Mouse (Mus musculus) forebrain, embryonic 14.5 days (tissue): Measurements from ENCODE around the gene Akap13. TPM values are rescaled to one million over a fixed set of nuclear protein-coding genes. Genes with fewer than 3 reads are reported as not detected.
"Not testable (repeated sequence)": the region's sequence is repeated elsewhere in the genome, so short reads cannot be mapped to it uniquely, and the experiment has no call there.

ENCODE experiments used
- ATAC-seq: fragments of 200-750 bp; cut with Nextera tagmentation; 2 replicates; pipeline ENCODE4 v1.8.0; 2017; ENCODE audit warnings: mild to moderate bottlenecking, moderate library complexity
- DNase-seq: peaks from one replicate; pipeline ENCODE4 v3.0.0-alpha.2; 2015; ENCODE audit warnings: low spot score
- H3K27ac ChIP-seq: fragments of 300-500 bp; sonication (generic); 2 replicates; pipeline ENCODE4 v1.5.1; 2014; ENCODE audit warnings: low read depth, mild to moderate bottlenecking, control low read depth, low read length, moderate library complexity
- H3K27me3 ChIP-seq: fragments of 300-500 bp; sonication (generic); replicated peaks from 2 replicates; pipeline ENCODE4 v1.6.1; 2014; ENCODE audit warnings: low read length, control low read depth, mixed read lengths; ENCODE audit not compliant: control insufficient read depth, insufficient read depth
- H3K36me3 ChIP-seq: fragments of 300-500 bp; sonication (generic); 2 replicates; pipeline ENCODE4 v1.6.1; 2014; ENCODE audit warnings: low read length, control low read depth; ENCODE audit not compliant: control insufficient read depth, insufficient read depth
- H3K4me1 ChIP-seq: fragments of 300-500 bp; sonication (generic); 2 replicates; pipeline ENCODE4 v1.6.1; 2014; ENCODE audit warnings: antibody characterized with exemption, low read length, control low read depth; ENCODE audit not compliant: control insufficient read depth, insufficient read depth
- H3K4me2 ChIP-seq: fragments of 300-500 bp; sonication (generic); 2 replicates; pipeline ENCODE4 v1.6.1; 2014; ENCODE audit warnings: mild to moderate bottlenecking, control low read depth, low read length
- H3K4me3 ChIP-seq: fragments of 300-500 bp; sonication (generic); 2 replicates; pipeline ENCODE4 v1.5.1; 2014; ENCODE audit warnings: low read depth, low read length, control low read depth
- H3K9ac ChIP-seq: fragments of 300-500 bp; sonication (generic); 2 replicates; pipeline ENCODE4 v1.6.1; 2014; ENCODE audit warnings: mild to moderate bottlenecking, low read length, control low read depth, moderate library complexity
- H3K9me3 ChIP-seq: fragments of 300-500 bp; sonication (generic); replicated peaks from 2 replicates; pipeline ENCODE4 v1.6.1; 2016; ENCODE audit warnings: low read length, control low read depth, mixed read lengths; ENCODE audit not compliant: control insufficient read depth
- WGBS: fragments of 180-500 bp; shearing (Covaris S2); extraction: QIAGEN DNeasy Blood & Tissue Kit; methylation state at CpG from one replicate; pipeline ENCODE4 v1.1.7; 2014; 5-methylcytosine and 5-hydroxymethylcytosine counted together
- polyA plus RNA-seq: library from polyadenylated mRNA; unstranded; fragments of >200 nt; fragmentation: Nextera tagmentation; extraction: Ambion mirVana; gene quantifications from 2 replicates; pipeline ENCODE4 v1.2.1, GENCODE M21; 2014

The Akap13 gene
- polyA plus RNA-seq, 1 experiment from 2014 or later = 9.8 TPM

DNA sequence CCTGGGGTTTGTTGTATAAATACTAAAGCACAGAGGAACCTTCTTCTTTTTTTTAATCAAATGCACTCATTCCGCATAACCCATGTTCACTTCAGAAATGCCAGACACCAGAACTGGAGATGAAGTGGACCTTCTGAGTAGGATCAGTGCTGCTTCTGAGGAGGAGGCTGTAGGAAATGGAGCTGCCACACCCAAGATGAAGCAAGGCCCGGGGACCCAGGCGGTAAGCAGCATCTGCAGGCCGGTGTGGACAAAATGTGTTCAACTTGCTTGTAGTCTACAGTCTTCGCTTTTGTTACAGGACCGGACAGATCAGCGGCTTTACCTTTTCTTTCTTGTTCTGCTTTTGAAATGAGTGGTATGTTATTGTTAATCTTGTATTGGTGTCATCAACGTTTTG lies 159.5 kb downstream of the Akap13 start:
- H3K27me3 ChIP-seq = no peaks in the 10 kb centered on the region
- no peak overlapping the region for H3K9ac ChIP-seq
- DNase-seq (no peak), ATAC-seq (no peak)
- no peak overlapping the region for H3K4me3 ChIP-seq
- no peaks in the 10 kb centered on the region for H3K4me1 ChIP-seq
- H3K27ac ChIP-seq = no peak overlapping the region
- no peak overlapping the region for H3K4me2 ChIP-seq
- no peaks in the 10 kb centered on the region for H3K9me3 ChIP-seq
- peaks cover 18% of the 10 kb centered on the region; the same call in 1 of the 2 replicates for H3K36me3 ChIP-seq
- 94% methylated on average over 8 of the region's 8 CpGs for WGBS

DNA sequence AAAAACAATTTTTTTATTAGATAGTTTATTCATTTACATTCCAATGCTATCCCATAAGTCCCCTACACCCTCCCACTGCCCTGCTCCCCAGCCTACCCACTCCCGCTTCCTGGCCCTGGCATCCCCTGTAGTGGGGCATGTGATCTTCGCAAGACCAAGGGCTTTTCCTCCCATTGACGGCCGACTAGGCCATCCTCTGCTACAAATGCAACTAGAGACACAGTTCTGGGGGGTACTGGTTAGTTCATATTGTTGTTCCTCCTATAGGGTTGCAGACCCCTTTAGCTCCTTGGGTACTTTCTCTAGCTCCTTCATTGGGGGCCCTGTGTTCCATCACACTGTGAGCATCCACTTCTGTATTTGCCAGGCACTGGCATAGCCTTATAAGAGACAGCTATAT lies 161.9 kb downstream of the Akap13 start:
- 90% methylated on average over 4 of the region's 4 CpGs for WGBS
- H3K9ac ChIP-seq, H3K4me2 ChIP-seq, H3K36me3 ChIP-seq, H3K4me3 ChIP-seq, H3K27ac ChIP-seq, H3K27me3 ChIP-seq, H3K4me1 ChIP-seq, ATAC-seq, DNase-seq, H3K9me3 ChIP-seq: not testable (repeated sequence)

DNA sequence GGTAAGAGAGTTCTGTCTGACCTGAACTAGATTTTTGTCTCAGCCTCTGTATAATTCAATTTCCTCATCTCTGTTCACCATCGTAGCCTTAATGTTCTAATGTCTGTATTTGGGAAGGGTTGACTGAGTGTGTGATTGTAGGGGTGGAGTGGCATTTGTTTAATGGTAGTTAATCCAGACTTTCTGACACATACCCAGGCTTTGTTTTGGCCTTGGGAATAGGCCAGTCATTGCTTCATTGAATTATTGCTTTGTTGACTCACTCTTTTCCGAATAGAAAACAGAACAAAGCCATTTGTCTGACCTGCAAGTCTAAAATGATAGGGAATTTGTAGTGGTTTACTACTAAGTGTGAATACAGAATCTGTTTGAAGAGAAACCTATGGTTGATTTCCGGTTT lies 163.4 kb downstream of the Akap13 start:
- DNase-seq (no peak), ATAC-seq (no peak)
- Histone ChIP-seq H3K27me3 (no peaks in the 10 kb centered on the region), H3K4me2 (no peak overlapping the region), H3K36me3 (no peaks in the 10 kb centered on the region), H3K27ac (no peak overlapping the region), H3K9ac (no peak overlapping the region), H3K4me1 (no peaks in the 10 kb centered on the region), H3K9me3 (no peaks in the 10 kb centered on the region), H3K4me3 (no peak overlapping the region)
- 68% methylated on average over 3 of the region's 3 CpGs for WGBS

DNA sequence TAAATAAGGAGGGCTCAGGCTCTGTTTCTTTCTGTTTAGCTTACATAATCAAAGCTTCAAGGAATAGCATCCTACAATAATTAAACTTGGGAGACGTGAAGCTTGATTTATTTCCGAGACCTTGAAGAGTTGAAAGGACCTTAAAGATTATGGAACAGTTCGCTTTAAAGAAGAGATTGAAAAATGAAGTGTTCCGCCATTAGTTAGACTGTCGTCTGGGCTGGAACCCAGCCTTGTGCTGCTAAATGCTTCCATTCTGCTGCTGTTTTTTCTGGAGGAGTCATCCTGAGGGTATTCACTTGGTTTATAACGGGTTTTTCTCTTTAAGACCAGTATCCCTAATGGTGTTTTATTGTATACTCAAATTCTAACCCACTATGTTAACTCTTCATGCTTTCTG lies 164.5 kb downstream of the Akap13 start:
- H3K36me3 ChIP-seq = no peaks in the 10 kb centered on the region
- H3K4me2 ChIP-seq = no peak overlapping the region
- H3K9ac ChIP-seq = no peak overlapping the region
- WGBS = 72% methylated on average over 6 of the region's 6 CpGs
- no peak overlapping the region for H3K27ac ChIP-seq
- no peak overlapping the region for H3K4me3 ChIP-seq
- DNase-seq = no peak
- no peaks in the 10 kb centered on the region for H3K4me1 ChIP-seq
- H3K9me3 ChIP-seq = no peaks in the 10 kb centered on the region
- no peaks in the 10 kb centered on the region for H3K27me3 ChIP-seq
- no peak for ATAC-seq

DNA sequence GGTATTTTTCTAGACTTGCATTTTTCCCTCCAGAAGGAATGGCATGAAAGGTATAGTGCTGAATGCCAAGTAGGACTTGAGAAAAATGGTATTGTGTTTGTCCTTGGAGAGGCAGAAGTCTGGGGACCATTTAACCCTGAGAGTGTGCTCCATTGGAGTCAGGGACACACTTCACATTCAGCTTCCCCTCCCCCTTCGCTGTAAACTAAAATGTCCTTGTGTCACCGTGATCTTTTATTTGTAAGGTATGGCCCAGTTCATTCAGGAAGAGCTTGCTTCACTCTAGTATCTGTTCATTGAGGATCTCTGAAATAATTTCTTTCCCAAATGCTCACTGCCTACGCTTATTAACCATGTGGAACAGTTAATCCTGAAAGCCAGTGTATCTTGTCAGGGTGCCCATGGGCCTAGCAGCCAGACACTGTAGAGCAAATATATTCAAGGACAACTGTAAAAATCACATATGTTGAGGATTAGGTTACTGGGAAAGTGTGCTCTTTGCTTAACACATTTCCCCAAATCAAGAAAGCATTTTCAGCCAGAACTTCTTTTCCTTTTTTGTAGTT lies 165.1 kb downstream of the Akap13 start:
- Histone ChIP-seq H3K36me3 (no peaks in the 10 kb centered on the region), H3K27me3 (no peaks in the 10 kb centered on the region), H3K9ac (no peak overlapping the region), H3K4me2 (no peak overlapping the region), H3K4me3 (no peak overlapping the region), H3K9me3 (no peaks in the 10 kb centered on the region), H3K27ac (no peak overlapping the region), H3K4me1 (no peaks in the 10 kb centered on the region)
- DNase-seq = no peak
- 84% methylated on average over 3 of the region's 3 CpGs for WGBS
- ATAC-seq = no peak

DNA sequence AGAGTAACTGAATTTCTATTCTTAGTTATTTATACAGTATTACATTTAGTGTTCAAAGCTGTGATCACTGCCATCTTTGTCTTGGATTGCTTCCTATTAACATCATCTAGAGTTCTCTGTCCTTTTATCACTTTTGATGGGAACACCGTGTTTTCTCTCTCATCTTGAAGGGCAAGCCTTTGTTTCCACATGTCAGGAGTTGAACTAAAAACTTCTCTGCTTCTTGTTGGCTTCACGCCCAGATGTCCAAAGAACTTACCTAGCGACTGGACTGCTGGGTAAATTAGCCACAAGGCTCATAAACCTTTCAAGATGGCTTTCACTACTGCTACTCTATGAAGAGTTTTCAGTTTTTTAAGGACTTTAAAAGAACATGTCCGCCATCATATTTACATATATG lies 165.6 kb downstream of the Akap13 start:
- Histone ChIP-seq H3K36me3 (no peaks in the 10 kb centered on the region), H3K9me3 (no peaks in the 10 kb centered on the region), H3K27ac (no peak overlapping the region), H3K4me1 (no peaks in the 10 kb centered on the region), H3K4me3 (no peak overlapping the region), H3K27me3 (no peaks in the 10 kb centered on the region), H3K4me2 (no peak overlapping the region), H3K9ac (no peak overlapping the region)
- WGBS = 58% methylated on average over 4 of the region's 4 CpGs
- DNase-seq = no peak
- no peak for ATAC-seq

DNA sequence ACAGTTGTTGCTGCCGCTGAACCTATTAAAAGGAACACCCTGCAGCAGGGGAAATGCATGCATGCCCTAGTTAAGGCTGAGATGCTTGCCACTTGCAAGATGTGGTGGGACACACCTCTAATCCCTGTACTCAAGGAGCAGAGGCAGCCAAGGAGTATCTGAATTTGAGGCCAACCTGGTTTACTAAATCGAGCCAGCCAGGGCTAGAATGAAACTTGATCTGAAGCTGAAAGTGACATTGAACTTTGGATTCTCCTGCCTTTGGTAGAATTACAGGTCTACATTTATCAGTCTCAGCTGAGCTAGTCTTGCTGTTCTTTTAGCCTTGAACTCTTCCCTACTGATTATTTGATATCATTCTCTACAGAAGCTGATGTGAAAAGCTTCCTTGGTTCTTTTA lies 172.5 kb downstream of the Akap13 start:
- no peak for DNase-seq
- Histone ChIP-seq H3K36me3 (no peaks in the 10 kb centered on the region), H3K4me3 (no peak overlapping the region), H3K9ac (no peak overlapping the region), H3K4me2 (no peak overlapping the region), H3K27me3 (no peaks in the 10 kb centered on the region), H3K27ac (no peak overlapping the region), H3K4me1 (no peaks in the 10 kb centered on the region), H3K9me3 (no peaks in the 10 kb centered on the region)
- no peak for ATAC-seq
- 73% methylated on average over 2 of the region's 2 CpGs for WGBS

DNA sequence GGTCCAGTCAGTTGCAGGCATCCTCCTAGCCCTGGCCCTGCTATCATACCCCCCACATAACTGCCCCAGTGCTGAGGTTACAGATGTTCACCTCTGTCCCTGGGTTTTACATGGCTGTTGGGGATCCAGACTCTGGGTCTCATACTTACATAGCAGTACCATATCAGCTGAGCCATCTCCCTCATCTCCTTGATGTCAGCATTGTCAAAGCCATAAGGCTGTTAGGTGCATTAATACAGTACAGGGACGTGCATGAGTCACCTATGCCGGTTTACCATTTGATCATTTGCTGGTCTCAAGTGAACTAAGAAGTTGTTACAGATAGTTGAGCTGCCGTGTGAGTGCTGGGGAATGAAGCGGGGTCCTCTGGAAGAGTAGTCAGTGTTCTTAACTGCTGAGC lies 174.3 kb downstream of the Akap13 start:
- ATAC-seq = no peak
- H3K36me3 ChIP-seq = no peaks in the 10 kb centered on the region
- H3K27me3 ChIP-seq = no peaks in the 10 kb centered on the region
- H3K4me2 ChIP-seq = no peak overlapping the region
- no peak overlapping the region for H3K27ac ChIP-seq
- no peaks in the 10 kb centered on the region for H3K9me3 ChIP-seq
- no peaks in the 10 kb centered on the region for H3K4me1 ChIP-seq
- DNase-seq = no peak
- H3K4me3 ChIP-seq = no peak overlapping the region
- H3K9ac ChIP-seq = no peak overlapping the region
- WGBS = 90% methylated on average over 4 of the region's 4 CpGs

DNA sequence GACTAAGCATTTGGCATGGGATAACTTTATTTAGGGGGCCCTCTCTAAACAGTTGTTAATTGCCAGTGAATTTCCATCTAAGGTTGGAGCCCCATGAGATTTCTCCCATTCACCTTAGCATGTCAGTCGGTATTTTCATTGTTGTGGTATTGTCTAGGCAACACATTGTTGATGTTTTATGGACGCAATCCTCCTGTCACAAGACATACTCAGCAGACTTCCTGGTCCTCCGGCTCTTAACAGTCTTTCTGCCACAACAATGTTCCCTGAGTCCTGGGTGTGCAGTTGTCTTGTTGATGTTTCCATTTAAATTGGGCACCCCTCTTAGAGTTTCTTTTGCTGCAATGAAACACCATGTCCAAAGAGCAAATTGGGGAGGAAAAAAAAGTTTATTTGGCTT lies 177.6 kb downstream of the Akap13 start:
- WGBS = 63% methylated on average over 3 of the region's 3 CpGs
- no peaks in the 10 kb centered on the region for H3K27me3 ChIP-seq

More for the DNA sequence above, 177.6 kb downstream of the Akap13 start:
- DNase-seq (no peak), ATAC-seq (no peak)
- Histone ChIP-seq H3K4me2 (no peak overlapping the region), H3K36me3 (no peaks in the 10 kb centered on the region), H3K4me1 (no peaks in the 10 kb centered on the region), H3K4me3 (no peak overlapping the region), H3K27ac (no peak overlapping the region), H3K9ac (no peak overlapping the region), H3K9me3 (no peaks in the 10 kb centered on the region)
